Mouse (Mus musculus): ENCODE measurements around the gene Ikbke.

Gene Ikbke

GRCm38 (mm10) chr1:131244536-131245088, 34.8 kb downstream of the Ikbke start:
- no peak for TF ChIP-seq CTCF (conservative IDR thresholded peaks at IDR 0.05; ENCODE audit: low read length)
- no peak for TF ChIP-seq NANOG (IDR thresholded peaks at IDR 0.05; ENCODE audit: borderline replicate concordance, low read length)
- no peak for TF ChIP-seq POU5F1 (IDR thresholded peaks at IDR 0.05; ENCODE audit: borderline replicate concordance, low read length)
- Histone ChIP-seq H3K4me3 (replicated peaks; ENCODE audit: low read length) (peak overlapping the region; percentile 86), H3K9me3 (ENCODE audit: low read length) (no peaks in the 10 kb centered on the region), H3K36me3 (ENCODE audit: insufficient read depth, low read length) (no peaks in the 10 kb centered on the region), H3K27me3 (ENCODE audit: insufficient read depth, low read length) (peaks cover 91% of the 10 kb centered on the region), H3K4me1 (replicated peaks; ENCODE audit: low read depth, low read length) (peaks cover 39% of the 10 kb centered on the region)

GRCm38 (mm10) chr1:131242956-131243355, 36.5 kb downstream of the Ikbke start:
- H3K4me1 ChIP-seq (replicated peaks; ENCODE audit: low read depth, low read length): peaks cover 47% of the 10 kb centered on the region
- peaks cover 86% of the 10 kb centered on the region for H3K27me3 ChIP-seq (ENCODE audit: insufficient read depth, low read length)
- no peak overlapping the region for H3K4me3 ChIP-seq (replicated peaks; ENCODE audit: low read length)
- TF ChIP-seq POU5F1 (IDR thresholded peaks at IDR 0.05; ENCODE audit: borderline replicate concordance, low read length): no peak
- TF ChIP-seq NANOG (IDR thresholded peaks at IDR 0.05; ENCODE audit: borderline replicate concordance, low read length): no peak
- H3K9me3 ChIP-seq (ENCODE audit: low read length): no peaks in the 10 kb centered on the region
- no peaks in the 10 kb centered on the region for H3K36me3 ChIP-seq (ENCODE audit: insufficient read depth, low read length)

DNA sequence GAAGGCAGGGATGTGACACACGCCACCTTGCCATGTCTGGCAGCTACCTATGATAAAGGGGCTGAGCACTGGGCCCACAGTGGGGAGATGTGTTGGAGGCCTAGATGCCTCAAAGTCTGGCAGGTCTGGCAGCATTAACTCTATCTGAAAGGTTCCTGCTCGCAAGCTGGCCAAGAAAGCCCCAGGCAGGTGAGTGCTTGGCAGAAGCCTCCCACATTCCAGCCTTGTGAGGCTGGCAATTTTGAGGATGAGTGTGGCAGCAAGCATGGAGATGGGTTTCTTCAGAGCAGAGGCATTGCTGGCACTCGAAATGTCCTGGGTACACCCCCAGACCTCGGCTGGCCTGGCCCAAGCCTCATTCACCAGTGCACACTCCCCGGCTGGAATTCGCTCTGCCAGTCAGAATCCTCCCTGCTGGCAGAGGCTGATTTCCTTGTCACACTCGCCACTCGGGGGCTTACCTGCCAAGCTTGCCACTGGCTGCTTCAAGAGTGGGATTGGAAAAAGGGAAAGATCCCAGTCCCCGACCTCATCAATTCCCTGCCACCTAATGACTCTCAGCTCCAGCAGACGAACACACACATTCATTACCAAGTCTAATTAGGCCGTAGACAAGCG, 39.7 kb downstream of the Ikbke start:
- H3K4me3 ChIP-seq (replicated peaks; ENCODE audit: low read length): no peak overlapping the region
- H3K36me3 ChIP-seq (ENCODE audit: insufficient read depth, low read length): no peaks in the 10 kb centered on the region
- H3K4me1 ChIP-seq (replicated peaks; ENCODE audit: low read depth, low read length): peaks cover 37% of the 10 kb centered on the region
- peaks cover 64% of the 10 kb centered on the region for H3K27me3 ChIP-seq (ENCODE audit: insufficient read depth, low read length)
- H3K9me3 ChIP-seq (ENCODE audit: low read length): no peaks in the 10 kb centered on the region
- TF ChIP-seq POU5F1 (IDR thresholded peaks at IDR 0.05; ENCODE audit: borderline replicate concordance, low read length): no peak
- TF ChIP-seq CTCF (conservative IDR thresholded peaks at IDR 0.05; ENCODE audit: low read length): no peak
- TF ChIP-seq NANOG (IDR thresholded peaks at IDR 0.05; ENCODE audit: borderline replicate concordance, low read length): no peak

DNA sequence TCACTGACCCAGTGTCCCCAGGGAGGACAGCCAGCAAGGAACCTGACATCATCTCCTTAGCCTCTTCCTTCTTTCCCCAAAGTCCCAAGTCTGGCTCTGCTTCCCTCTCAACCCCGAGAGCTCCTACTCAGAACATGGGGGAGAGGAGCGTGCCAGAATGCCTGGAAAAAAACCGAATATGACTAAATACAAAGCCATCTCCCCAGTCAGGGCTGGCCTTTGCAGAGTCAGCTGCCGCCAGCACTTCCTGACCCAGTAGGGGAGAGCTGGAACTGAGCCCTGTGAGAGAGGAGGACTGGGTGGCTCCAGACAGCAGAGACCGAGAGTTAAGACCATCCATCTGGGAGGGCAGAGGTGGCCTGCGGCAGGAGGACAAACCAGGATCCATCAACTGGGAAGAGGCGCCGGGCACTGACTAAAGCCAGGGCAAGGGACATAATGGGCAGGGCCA, 40.5 kb downstream of the Ikbke start:
- peaks cover 31% of the 10 kb centered on the region for H3K4me1 ChIP-seq (replicated peaks; ENCODE audit: low read depth, low read length)
- no peak overlapping the region for H3K4me3 ChIP-seq (replicated peaks; ENCODE audit: low read length)
- peaks cover 63% of the 10 kb centered on the region for H3K27me3 ChIP-seq (ENCODE audit: insufficient read depth, low read length)
- no peaks in the 10 kb centered on the region for H3K9me3 ChIP-seq (ENCODE audit: low read length)
- TF ChIP-seq NANOG (IDR thresholded peaks at IDR 0.05; ENCODE audit: borderline replicate concordance, low read length) (no peak), POU5F1 (IDR thresholded peaks at IDR 0.05; ENCODE audit: borderline replicate concordance, low read length) (no peak), CTCF (conservative IDR thresholded peaks at IDR 0.05; ENCODE audit: low read length) (no peak)
- H3K36me3 ChIP-seq (ENCODE audit: insufficient read depth, low read length): no peaks in the 10 kb centered on the region

GRCm38 (mm10) chr1:131236077-131236476, 43.3 kb downstream of the Ikbke start:
- Histone ChIP-seq H3K9me3 (ENCODE audit: low read length) (no peaks in the 10 kb centered on the region), H3K4me3 (replicated peaks; ENCODE audit: low read length) (no peak overlapping the region), H3K27me3 (ENCODE audit: insufficient read depth, low read length) (peaks cover 52% of the 10 kb centered on the region), H3K36me3 (ENCODE audit: insufficient read depth, low read length) (no peaks in the 10 kb centered on the region), H3K4me1 (replicated peaks; ENCODE audit: low read depth, low read length) (peaks cover 36% of the 10 kb centered on the region)
- TF ChIP-seq POU5F1 (IDR thresholded peaks at IDR 0.05; ENCODE audit: borderline replicate concordance, low read length): no peak
- no peak for TF ChIP-seq CTCF (conservative IDR thresholded peaks at IDR 0.05; ENCODE audit: low read length)
- no peak for TF ChIP-seq NANOG (IDR thresholded peaks at IDR 0.05; ENCODE audit: borderline replicate concordance, low read length)

- TF ChIP-seq CTCF (conservative IDR thresholded peaks at IDR 0.05; ENCODE audit: low read length) (no peak), POU5F1 (IDR thresholded peaks at IDR 0.05; ENCODE audit: borderline replicate concordance, low read length) (no peak), NANOG (IDR thresholded peaks at IDR 0.05; ENCODE audit: borderline replicate concordance, low read length) (no peak)
- no peaks in the 10 kb centered on the region for H3K9me3 ChIP-seq (ENCODE audit: low read length)
- no peaks in the 10 kb centered on the region for H3K36me3 ChIP-seq (ENCODE audit: insufficient read depth, low read length)
- H3K4me1 ChIP-seq (replicated peaks; ENCODE audit: low read depth, low read length): peaks cover 13% of the 10 kb centered on the region
- peaks cover 29% of the 10 kb centered on the region for H3K27me3 ChIP-seq (ENCODE audit: insufficient read depth, low read length)
- no peak overlapping the region for H3K4me3 ChIP-seq (replicated peaks; ENCODE audit: low read length)
These were observed 45.9 kb downstream of the Ikbke start for GRCm38 (mm10) chr1:131233527-131233926.

DNA sequence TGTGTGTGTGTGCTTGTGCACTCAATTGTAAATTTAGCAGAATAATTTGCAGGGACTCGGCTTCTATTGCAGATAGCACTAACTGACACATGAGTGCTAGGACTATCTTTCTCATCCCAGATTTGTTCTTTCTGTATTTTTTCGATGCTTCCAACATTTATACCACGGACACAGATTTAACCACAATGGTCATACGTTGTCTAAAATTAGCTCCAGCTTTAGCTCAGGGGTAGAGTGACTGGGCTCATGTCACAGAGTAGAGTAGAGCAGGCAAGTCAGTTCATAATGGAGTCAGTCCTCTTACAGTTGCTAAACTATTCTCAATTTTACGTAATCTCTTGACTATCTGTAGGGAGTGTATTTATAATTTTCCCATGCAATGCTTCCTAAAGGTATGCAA, 50.7 kb downstream of the Ikbke start:
- H3K4me1 ChIP-seq (replicated peaks; ENCODE audit: low read depth, low read length): peaks cover 17% of the 10 kb centered on the region
- no peaks in the 10 kb centered on the region for H3K9me3 ChIP-seq (ENCODE audit: low read length)
- H3K4me3 ChIP-seq (replicated peaks; ENCODE audit: low read length): no peak overlapping the region
- no peaks in the 10 kb centered on the region for H3K36me3 ChIP-seq (ENCODE audit: insufficient read depth, low read length)
- peaks cover 27% of the 10 kb centered on the region for H3K27me3 ChIP-seq (ENCODE audit: insufficient read depth, low read length)
- TF ChIP-seq POU5F1 (IDR thresholded peaks at IDR 0.05; ENCODE audit: borderline replicate concordance, low read length) (no peak), NANOG (IDR thresholded peaks at IDR 0.05; ENCODE audit: borderline replicate concordance, low read length) (no peak), CTCF (conservative IDR thresholded peaks at IDR 0.05; ENCODE audit: low read length) (no peak)

- TF ChIP-seq NANOG (IDR thresholded peaks at IDR 0.05; ENCODE audit: borderline replicate concordance, low read length): no peak
- no peak for TF ChIP-seq CTCF (conservative IDR thresholded peaks at IDR 0.05; ENCODE audit: low read length)
- TF ChIP-seq POU5F1 (IDR thresholded peaks at IDR 0.05; ENCODE audit: borderline replicate concordance, low read length): no peak
- Histone ChIP-seq H3K36me3 (ENCODE audit: insufficient read depth, low read length) (no peaks in the 10 kb centered on the region), H3K4me1 (replicated peaks; ENCODE audit: low read depth, low read length) (peaks cover 15% of the 10 kb centered on the region), H3K9me3 (ENCODE audit: low read length) (no peaks in the 10 kb centered on the region), H3K27me3 (ENCODE audit: insufficient read depth, low read length) (peaks cover 23% of the 10 kb centered on the region), H3K4me3 (replicated peaks; ENCODE audit: low read length) (no peak overlapping the region)
These were observed 51.2 kb downstream of the Ikbke start for GRCm38 (mm10) chr1:131228225-131228624.
